ENCODE assay signal across 12 mouse cellular contexts in genomic region chr3:88228906-88229305, GRCm38 (mm10). TPM values are rescaled to one million over a fixed set of nuclear protein-coding genes. Genes with fewer than 3 reads are reported as not detected.
DNase-seq lines count a peak whose midpoint lies in the region; ATAC-seq and TF ChIP-seq lines count a peak whose summit lies in the region.
"Had no signal": no experiment of that assay in that cellular context is flagged by ENCODE, and none has a peak within 500 bp of the region (broad histone marks: within the 10 kb centered on the region; RNA-seq: fewer than 3 reads in every experiment).

No protein-coding gene starts in this region.

- H3K9me3 ChIP-seq in heart, embryonic 12.5 days (replicated peaks) = no peaks in the 10 kb centered on the region
- H3K9me3 ChIP-seq in forebrain, embryonic 12.5 days = no peaks in the 10 kb centered on the region

- 33% methylated on average over 4 of the region's 4 CpGs for WGBS in heart, embryonic 12.5 days
- 58% methylated on average over 4 of the region's 4 CpGs for WGBS in forebrain, embryonic 12.5 days

- H3K4me2 ChIP-seq in heart, embryonic 12.5 days = no peak overlapping the region
- peak overlapping the region; percentile 25; the same call in 1 of the 2 replicates for H3K4me2 ChIP-seq in forebrain, embryonic 12.5 days
- H3K4me2 ChIP-seq: lung, embryonic 14.5 days had no signal

- H3K4me3 ChIP-seq in heart, embryonic 12.5 days = no peak overlapping the region
- no peak overlapping the region for H3K4me3 ChIP-seq in forebrain, embryonic 12.5 days (replicated peaks)
- H3K4me3 ChIP-seq: heart, adult 2 months had no signal

- TF ChIP-seq POLR2A in brain, embryonic 14.5 days (IDR thresholded peaks at IDR 0.05; ENCODE audit: borderline replicate concordance, extremely low read depth, insufficient read depth, insufficient read length, poor library complexity, severe bottlenecking) = no peak

- H3K4me1 ChIP-seq in heart, embryonic 12.5 days (replicated peaks) = no peaks in the 10 kb centered on the region
- H3K4me1 ChIP-seq in forebrain, embryonic 12.5 days = peaks cover 99% of the 10 kb centered on the region

- H3K9ac ChIP-seq in heart, embryonic 12.5 days = no peak overlapping the region
- peak overlapping the region; percentile 43 for H3K9ac ChIP-seq in forebrain, embryonic 12.5 days
- H3K9ac ChIP-seq: lung, embryonic 14.5 days had no signal

- ATAC-seq in heart, embryonic 12.5 days (ENCODE audit: insufficient number of reproducible peaks, low FRiP score) = no peak
- ATAC-seq in forebrain, embryonic 12.5 days (ENCODE audit: low FRiP score) = no peak

- intact Hi-C loops in heart, postnatal 14 days (cut with DNase I) = no loop called here

- no peak overlapping the region for H3K27ac ChIP-seq in heart, embryonic 12.5 days (ENCODE audit: poor library complexity, severe bottlenecking)
- peak overlapping the region; percentile 99 for H3K27ac ChIP-seq in forebrain, embryonic 12.5 days
- H3K27ac ChIP-seq: heart, adult 2 months; kidney, postnatal 0 days had no signal

- peaks cover 83% of the 10 kb centered on the region for H3K27me3 ChIP-seq in heart, embryonic 12.5 days (replicated peaks)
- peaks cover 44% of the 10 kb centered on the region for H3K27me3 ChIP-seq in forebrain, embryonic 12.5 days

- no peak for TF ChIP-seq CTCF in brain, embryonic 14.5 days (IDR thresholded peaks at IDR 0.05; ENCODE audit: borderline replicate concordance, extremely low read depth, insufficient read depth, insufficient read length)

- peak; percentile 10 to 24 for DNase-seq in heart, postnatal 14 days
- peak; percentile 31 for DNase-seq in brain, embryonic 14.5 days (ENCODE audit: low read depth)
- DNase-seq in kidney, postnatal 14 days = peak; percentile 47
- DNase-seq in adrenal gland, postnatal 14 days = no peak
- DNase-seq in frontal cortex, postnatal 10 days (ENCODE audit: low spot score in 2 of 2) = no peak
- DNase-seq in thymus, adult 18-20 months = no peak
- DNase-seq: lung, embryonic 14.5 days; right cerebral cortex, postnatal 25 days had no signal

- no peaks in the 10 kb centered on the region for H3K36me3 ChIP-seq in heart, embryonic 12.5 days
- H3K36me3 ChIP-seq in forebrain, embryonic 12.5 days (replicated peaks) = peaks cover 63% of the 10 kb centered on the region

RNA-seq across cellular contexts. Expression of gene Rhbg, which starts 25.6 kb away (rescaled TPM):
- not detected for total RNA-seq in heart, postnatal 14 days (2021)
- polyA plus RNA-seq in heart, embryonic 12.5 days (2016; fragmentation: Nextera tagmentation; extraction: Ambion mirVana) = 0.19 TPM in 1 of 2 replicates, not detected in the other
- 0.45 and 0.73 TPM in 2 replicates for polyA plus RNA-seq in brain, embryonic 14.5 days (2012; rRNA removed)
- polyA plus RNA-seq in forebrain, embryonic 12.5 days (2016; fragmentation: Nextera tagmentation; extraction: Ambion mirVana) = 0.28 TPM in 1 of 2 replicates, not detected in the other
- 0.86 and 2.1 TPM in 2 replicates for total RNA-seq in adrenal gland, postnatal 14 days (2021)
- total RNA-seq: heart, adult 2 months had no signal
- polyA plus RNA-seq: lung, embryonic 14.5 days had no signal

RNA-seq across cellular contexts. Expression of gene Gm38392, which starts 58.1 kb away (rescaled TPM):
- under 1 TPM in 1 of 2 experiments, not detected in 1; 0.24 TPM for total RNA-seq in heart, postnatal 14 days (2021)
- not detected in 2 replicates for polyA plus RNA-seq in heart, embryonic 12.5 days (2016; fragmentation: Nextera tagmentation; extraction: Ambion mirVana)
- polyA plus RNA-seq in brain, embryonic 14.5 days (2012; rRNA removed) = 0.11 TPM in 1 of 2 replicates, not detected in the other
- 0.31 TPM in 1 of 2 replicates, not detected in the other for polyA plus RNA-seq in forebrain, embryonic 12.5 days (2016; fragmentation: Nextera tagmentation; extraction: Ambion mirVana)
- total RNA-seq in adrenal gland, postnatal 14 days (2021) = 0.96 and 1.5 TPM in 2 replicates
- polyA plus RNA-seq: heart, adult 2 months; lung, embryonic 14.5 days had no signal

Comparison
In these comparisons a context has a peak if more than half of its experiments do, and no peak if none do; other contexts are left out.
1. DNase-seq: peak in heart, postnatal 14 days (2 of 2), brain, embryonic 14.5 days (single experiment) and kidney, postnatal 14 days (single experiment); none in adrenal gland, postnatal 14 days (single experiment), frontal cortex, postnatal 10 days (0 of 2) and thymus, adult 18-20 months (0 of 2).